Mouse (Mus musculus) urinary bladder, adult 2 months (tissue): Measurements from ENCODE around the gene Rpgrip1l. TPM values are rescaled to one million over a fixed set of nuclear protein-coding genes. Genes with fewer than 3 reads are reported as not detected.

Experiments
- DNase-seq: peaks from one replicate; pipeline ENCODE4 v3.0.0; 2022; ENCODE audit warnings: low spot score
- polyA plus RNA-seq: library from polyadenylated mRNA; depleted of rRNA; stranded (reverse); fragments of >200 nt; gene quantifications from 2 replicates; pipeline ENCODE4 v1.2.3, GENCODE M21; 2012

The Rpgrip1l gene
- polyA plus RNA-seq, 1 experiment = 5.3 TPM

DNA sequence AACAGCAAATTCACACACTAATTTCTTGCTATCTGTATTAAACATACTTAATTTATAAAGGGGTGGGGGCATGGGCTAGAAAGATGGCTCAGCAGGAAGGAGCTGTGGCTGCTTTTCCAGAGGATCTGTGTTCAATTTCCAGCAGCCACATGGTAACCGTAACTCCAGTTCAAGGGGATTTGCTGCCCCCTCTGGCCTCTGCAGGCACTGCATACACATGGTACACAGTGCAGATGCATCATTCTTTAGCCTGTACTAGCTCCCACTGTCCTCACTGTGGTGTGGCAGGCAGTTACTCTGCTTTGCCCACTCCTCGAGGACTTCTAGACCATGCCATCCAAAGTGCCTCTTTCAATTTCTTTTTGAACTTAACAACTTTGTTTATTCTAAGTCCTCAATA is 36.7 kb downstream of the Rpgrip1l start:
- DNase-seq = no peak

GRCm38 (mm10) chr8:91273493-91273892 is 39.6 kb downstream of the Rpgrip1l start:
- no peak for DNase-seq

GRCm38 (mm10) chr8:91269374-91269958 is 43.6 kb downstream of the Rpgrip1l start:
- no peak for DNase-seq

- DNase-seq = no peak
Observed at GRCm38 (mm10) chr8:91264564-91264963, 48.5 kb downstream of the Rpgrip1l start.

GRCm38 (mm10) chr8:91263939-91264338 is 49.1 kb downstream of the Rpgrip1l start:
- no peak for DNase-seq

DNA sequence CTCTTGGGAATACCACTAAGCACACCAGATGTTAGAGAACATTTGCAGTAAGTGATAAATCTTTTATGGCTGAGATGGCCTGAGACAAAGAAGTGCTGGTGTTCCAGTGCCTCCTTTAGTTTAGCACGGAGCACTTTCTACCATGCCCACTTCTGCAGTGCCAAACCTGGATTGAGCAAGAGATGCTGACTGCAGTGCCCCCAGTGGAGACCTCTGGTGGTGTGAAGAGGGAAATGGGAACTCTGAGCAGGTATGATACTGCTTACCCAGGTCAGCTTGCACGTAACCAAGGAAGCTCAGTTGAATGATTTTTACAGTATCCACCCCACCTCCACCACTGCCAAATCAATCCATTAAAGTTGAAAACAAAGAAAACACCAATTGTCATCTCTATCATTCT is 51.5 kb downstream of the Rpgrip1l start:
- no peak for DNase-seq

DNA sequence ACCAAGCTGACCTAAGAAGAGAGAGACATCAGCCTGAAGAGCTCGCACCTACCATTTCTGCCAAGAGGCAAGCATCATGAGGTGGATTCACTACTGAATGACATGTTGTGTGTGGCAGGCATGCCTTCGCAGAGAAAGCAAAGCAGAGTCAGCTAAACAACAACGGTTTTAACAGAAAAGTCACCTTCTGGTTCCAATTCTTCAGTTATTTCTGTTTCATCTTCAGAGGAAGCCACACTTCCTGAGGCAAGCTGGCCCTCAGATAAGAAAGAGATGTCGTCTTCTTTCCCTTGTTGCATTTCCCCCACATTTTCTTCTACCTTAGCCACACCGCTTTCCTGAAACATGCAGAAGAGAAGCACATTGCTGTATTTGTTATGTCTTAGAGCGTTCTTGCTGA is 62.1 kb downstream of the Rpgrip1l start:
- no peak for DNase-seq

GRCm38 (mm10) chr8:91249758-91250466 is 63.1 kb downstream of the Rpgrip1l start:
- no peak for DNase-seq

GRCm38 (mm10) chr8:91245821-91246454 is 67.1 kb downstream of the Rpgrip1l start:
- DNase-seq = no peak

- DNase-seq = no peak
Observed at GRCm38 (mm10) chr8:91242721-91243120, 70.3 kb downstream of the Rpgrip1l start.

DNA sequence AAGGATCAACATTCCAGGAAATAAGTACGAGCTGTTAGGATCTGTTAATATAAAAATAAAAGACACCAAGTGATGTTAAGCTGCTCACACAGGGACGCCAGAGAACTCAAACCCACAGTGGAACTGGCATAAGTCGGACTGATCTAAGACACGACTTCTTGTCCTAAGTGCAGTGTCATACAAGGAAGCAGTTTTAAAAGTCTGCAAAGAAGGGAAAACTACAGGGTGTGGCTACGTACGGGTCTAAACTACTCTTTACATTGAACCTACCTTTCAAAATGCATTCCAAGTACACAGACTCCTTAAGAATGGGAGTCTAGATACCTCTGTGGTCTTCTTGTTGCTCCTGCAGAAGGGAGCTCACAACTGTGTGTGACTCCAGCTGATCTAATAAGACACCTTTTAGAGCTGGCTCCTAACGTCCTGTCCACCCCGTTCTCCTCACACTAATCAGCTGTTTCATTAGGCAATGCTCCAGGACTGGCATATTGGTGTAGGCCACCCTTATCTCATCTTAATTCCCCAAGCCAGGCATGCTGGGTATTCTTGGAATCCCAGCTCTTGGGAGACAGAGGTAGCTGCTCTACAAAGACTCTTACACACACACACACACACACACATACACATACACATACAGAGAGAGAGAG is 71.1 kb downstream of the Rpgrip1l start:
- DNase-seq = no peak

DNA sequence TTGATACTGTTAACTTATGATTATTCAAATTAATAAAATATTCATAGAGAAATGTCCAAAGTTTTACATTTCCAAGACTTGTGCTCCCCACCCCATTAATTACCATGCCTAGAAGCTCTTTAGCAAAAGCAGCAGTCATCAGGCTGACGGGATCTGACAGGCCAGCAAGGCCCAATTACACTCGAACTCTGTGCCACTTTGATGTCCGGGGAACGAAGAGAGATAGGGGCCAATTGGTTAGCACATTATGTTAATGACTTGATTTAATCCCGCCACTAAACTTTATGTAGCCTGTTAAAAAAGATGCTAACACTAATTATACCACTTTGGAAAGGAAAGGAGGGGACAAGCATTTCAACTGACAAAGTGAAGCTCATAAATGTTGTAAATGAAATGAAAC is 71.7 kb downstream of the Rpgrip1l start:
- DNase-seq = no peak

GRCm38 (mm10) chr8:91237191-91237590 is 75.9 kb downstream of the Rpgrip1l start:
- DNase-seq = no peak

DNA sequence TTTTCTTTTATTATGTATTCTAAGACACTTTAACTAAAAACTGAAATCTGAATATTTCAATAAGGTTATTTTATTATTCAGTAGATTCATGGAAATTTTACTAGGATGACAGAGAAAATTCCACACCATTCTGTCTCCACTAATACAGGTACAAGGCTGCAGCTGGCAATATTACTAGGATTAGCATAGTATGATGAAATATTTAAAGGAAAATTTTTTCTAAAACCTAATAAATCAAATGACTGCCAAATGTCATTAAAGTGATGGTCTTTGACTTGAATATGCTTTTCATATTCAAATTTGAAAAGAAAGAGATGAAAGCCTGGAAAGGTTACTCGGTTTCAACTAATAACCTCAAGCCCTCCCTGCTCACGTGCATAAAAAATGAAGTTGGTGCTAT is 79.0 kb downstream of the Rpgrip1l start:
- DNase-seq = no peak

GRCm38 (mm10) chr8:91227421-91227841 is 85.6 kb downstream of the Rpgrip1l start:
- DNase-seq = no peak

DNA sequence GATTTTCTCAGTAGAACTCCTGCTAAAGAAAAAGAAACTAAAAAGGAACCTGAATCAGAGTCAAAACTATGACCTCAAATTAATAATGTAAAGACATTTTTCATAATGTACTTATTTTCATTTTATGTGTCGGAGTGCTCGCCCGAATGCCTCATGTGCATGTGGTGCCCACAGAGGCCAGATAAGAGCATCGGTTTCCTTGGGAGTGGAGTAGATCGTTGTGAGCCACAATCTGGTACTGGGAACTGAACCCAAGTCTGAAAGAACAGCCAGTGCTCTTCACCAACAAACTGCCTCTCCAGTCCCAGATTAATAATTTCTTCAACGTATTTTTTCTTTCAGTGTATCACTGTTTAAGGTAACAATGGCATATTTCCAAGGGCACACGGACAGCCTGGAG is 88.8 kb downstream of the Rpgrip1l start:
- DNase-seq = no peak

- DNase-seq = no peak
Observed at GRCm38 (mm10) chr8:91221841-91222240, 91.2 kb downstream of the Rpgrip1l start.

DNA sequence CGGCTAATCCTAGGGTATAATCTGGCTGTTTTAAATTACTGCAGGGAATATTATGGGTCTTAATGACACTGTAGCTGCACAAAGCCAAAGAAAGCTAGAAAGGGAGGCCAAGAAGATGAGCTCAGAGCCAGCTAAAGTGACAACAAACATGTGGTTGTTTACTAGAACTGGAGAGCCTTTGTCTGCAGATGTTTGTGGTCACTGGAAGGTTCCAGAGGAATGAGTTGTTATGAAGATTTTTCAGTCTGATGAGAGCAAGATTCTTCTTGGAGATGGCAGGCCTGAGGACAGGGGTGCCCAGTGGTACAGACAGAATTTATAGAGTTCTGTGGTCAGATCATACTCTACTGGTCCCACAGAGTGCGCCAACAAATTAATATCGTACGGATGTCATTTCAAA is 94.8 kb downstream of the Rpgrip1l start:
- DNase-seq = no peak

- DNase-seq = no peak
Observed at GRCm38 (mm10) chr8:91217062-91217905, 95.8 kb downstream of the Rpgrip1l start.

GRCm38 (mm10) chr8:91214287-91214686 is 98.8 kb downstream of the Rpgrip1l start:
- DNase-seq = no peak

DNA sequence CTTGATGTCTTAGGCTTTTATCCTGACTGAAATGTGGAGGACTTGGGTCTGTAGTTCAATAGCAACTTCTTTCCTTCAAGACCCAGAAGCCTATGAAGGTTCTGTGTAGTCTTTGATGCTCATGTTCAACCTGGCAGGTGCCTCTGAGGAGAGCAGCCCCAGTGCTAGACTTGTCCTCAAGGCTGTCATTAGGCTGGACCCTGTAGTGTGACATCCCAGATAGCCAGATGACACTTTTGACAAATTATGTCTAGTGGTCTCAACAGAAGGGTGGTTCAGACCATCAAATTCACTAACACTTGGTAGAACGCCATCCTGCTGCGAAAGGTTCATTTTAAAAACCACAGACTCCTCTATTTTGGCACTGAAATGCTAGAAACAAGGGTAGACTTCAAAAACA is 100.1 kb downstream of the Rpgrip1l start:
- no peak for DNase-seq

GRCm38 (mm10) chr8:91209658-91210057 is 103.4 kb downstream of the Rpgrip1l start:
- DNase-seq = no peak
